Mouse (Mus musculus): ENCODE data around the gene Dusp10.

DNA sequence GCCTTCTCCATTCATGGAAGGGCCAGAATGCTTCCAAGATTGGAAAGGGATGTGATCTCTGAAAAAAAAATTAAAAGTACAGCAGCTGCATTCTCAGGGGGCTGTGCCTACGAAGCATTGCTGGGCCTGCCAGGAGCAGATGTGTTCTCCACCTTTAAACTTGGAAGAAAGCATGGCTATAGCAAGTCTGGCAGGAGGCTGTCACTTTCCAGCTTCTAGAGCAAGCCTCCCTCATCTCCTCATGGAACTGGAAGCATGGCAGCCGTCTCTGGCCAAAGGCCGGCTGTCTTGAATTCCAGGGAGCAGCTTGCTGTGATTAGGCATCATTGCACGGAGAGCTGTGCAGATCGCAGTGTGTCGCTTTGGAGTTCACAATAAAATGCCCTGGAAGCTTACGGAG lies 104.5 kb downstream of the Dusp10 start:
- TF ChIP-seq POLR2A (IDR thresholded peaks at IDR 0.05; ENCODE audit: borderline replicate concordance, insufficient read depth, low read length): no peak
- TF ChIP-seq CTCF (IDR thresholded peaks at IDR 0.05; ENCODE audit: borderline replicate concordance, insufficient read depth, low read depth, low read length): no peak

Data from cerebellum, adult 2 months (tissue).